Mouse (Mus musculus) liver, embryonic 14.5 days (tissue): ENCODE measurements around the gene Tia1.

Experiments used
- CTCF ChIP-seq: IDR thresholded peaks from 2 replicates; pipeline ENCODE4 v1.5.1; 2016; ENCODE audit warnings: antibody characterized with exemption, low read depth, control low read depth
- EP300 ChIP-seq: IDR thresholded peaks from 2 replicates; pipeline ENCODE4 v1.6.1; 2016; ENCODE audit warnings: antibody characterized with exemption, low read depth

DNA sequence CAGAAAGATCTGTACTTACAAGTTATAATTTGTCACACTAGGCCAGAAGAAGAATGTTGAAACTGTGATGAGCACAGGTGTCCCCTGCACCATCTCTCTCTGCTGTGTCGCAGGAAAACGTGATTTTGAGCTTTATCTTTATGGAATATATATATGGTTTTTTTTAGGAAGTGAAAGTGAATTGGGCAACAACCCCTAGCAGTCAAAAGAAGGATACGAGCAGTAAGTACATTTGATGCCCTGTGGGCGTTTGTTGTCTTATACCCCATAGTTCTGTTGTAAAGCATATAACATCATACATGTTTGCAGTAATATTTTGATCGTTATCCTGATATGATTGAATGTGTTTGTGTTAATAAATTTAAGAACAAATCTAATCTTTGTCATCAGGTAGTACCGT, 14.7 kb downstream of the Tia1 start:
- no peak for TF ChIP-seq CTCF
- TF ChIP-seq EP300 = no peak
